Mouse (Mus musculus): Measurements from ENCODE around the gene Slc11a1.
"Not testable (repeated sequence)": the region's sequence is repeated elsewhere in the genome, so short reads cannot be mapped to it uniquely, and the experiment has no call there.

Slc11a1 gene

DNA sequence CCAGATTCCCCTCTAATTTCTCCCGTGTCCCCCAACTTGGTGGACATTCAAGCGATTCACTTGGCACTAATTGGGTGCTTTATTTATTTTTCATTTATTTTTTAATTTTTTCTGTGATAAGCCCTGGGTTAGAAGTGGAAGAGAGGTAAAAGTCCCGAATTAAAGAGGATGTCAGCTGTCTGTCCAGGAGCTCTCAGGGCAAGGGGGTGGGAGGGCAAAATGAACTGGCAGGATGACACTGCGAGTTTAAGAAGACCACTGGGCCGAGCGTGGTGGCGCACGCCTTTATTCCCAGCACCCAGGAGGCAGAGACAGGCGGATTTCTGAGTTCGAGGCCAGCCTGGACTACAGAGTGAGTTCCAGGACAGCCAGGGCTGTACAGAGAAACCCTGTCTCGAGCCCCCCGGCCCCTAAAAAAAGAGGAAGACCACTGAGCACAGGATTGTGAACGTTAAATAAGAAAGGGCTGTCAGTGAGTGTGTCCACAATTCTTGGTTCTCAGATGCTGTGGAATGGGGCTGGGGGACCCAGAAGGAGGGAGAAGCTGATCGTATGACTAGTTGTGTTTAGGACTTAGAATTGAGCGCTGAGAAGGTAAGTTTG lies 12.5 kb downstream of the Slc11a1 start:
- DNase-seq (ENCODE audit: low spot score), result no peak

DNA sequence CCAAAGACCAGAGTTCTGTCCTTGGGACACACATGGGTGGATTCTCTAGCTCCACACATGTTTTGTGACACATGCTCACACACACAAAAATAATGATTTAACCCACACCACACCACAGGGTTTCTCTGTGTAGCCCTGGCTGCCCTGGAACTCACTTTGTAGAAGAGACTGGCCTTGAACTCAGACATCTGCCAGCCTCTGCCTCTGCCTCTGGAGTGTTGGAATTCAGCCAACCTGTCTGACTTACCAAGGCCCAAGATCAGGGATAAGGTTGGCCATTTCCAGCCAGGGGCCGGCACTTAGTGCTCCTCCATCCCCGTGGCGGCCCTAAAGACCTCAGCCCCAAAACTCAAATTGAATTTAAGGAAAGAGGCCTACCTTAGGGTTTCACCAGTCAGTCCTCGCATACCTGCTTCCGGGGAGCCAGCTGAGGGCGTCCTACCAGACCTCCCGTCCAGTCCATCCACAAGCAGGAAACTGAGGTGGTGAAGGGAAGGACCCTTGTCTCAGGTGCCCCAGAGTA lies 13.5 kb downstream of the Slc11a1 start:
- no peak for DNase-seq (ENCODE audit: low spot score)

DNA sequence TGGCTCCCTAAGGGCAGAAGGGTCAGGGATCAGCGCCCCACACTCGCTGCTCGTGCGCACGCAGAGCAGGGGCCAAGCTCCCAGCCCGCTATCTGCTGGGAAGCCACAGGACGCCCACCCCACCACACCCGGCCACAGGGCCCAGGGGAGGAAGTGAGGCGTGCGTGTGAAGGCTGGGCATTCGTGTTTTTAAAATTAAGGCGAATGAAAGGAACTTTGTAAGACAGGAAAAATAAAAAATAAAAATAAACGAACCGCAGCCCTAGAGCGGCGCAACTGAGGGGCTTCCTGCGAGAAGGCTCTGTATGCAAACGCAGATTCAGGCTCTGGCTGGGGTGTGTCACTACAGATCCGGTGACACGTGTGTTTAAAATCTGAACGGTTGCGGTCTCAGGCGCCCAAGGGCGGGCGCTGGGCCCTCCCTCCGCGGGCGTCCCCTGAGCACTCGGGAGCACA lies 14.9 kb downstream of the Slc11a1 start:
- peak; percentile 76 for DNase-seq (ENCODE audit: low spot score)

DNA sequence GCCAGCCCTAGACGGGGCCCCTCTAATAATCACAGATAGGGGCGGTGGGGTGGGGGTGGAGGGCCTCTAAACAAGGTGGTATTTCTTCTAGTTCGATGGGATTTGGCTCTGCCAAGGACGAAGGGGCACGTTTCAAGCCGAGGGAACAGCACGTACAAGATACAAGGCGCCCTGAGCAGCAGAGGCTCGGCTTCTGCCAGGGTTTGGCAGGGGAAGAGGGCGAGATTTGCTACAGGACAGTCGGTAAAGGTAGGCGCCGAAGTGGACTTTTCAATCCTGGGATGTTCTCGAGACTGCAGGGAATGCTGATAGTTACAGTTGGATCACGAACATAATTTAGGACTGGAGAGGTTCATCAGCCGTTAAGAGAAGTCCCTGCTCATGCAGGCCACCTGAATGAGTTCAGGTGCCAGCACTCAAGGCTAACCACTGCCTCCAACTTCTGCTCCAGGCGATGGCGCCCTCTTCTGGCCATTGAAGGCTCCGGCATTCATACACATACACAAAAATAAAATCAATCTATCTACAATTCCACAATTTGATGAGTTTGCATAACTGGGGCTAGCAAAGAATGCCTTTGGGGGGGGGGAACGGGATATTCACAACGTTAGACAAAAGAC lies 15.4 kb downstream of the Slc11a1 start:
- DNase-seq (ENCODE audit: low spot score), result peak; percentile 78

DNA sequence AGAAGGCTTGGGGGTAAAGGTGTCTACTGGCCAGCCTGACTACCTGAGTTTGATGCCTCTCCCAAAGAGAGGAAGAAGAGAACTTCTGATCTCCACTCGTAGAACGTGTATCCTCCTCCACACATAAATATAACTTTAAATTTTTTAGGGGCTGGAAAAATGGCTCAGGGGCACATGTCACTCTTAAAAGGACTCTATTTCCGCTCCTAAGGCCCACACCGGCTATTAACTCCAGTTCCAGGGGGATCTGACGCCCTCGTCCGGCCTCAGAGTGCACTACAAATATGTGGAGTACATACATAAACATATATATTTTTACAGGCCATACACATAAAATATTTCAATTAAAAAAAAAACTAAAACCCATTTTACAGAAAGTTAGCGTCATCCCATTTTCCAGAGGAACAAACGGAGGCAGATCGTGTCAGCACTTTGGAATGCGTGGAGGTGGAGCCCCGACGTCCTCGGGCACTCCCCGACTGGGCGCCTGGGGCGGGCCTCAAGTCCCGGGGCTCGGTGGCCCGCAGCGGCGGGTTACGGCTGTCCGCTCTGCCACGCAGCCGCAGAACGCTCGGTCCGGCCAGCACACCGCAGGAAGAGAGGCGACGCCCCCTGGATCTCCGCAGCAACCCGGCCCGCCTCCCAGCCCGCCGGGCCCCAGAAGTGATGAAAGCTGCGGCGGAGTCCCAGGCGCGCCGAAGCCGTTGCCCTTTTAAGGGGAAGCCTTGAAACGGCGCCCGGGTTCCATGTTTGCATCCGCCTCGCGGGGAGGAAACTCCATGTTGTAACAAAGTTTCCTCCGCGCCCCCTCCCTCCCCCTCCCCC lies 16.1 kb downstream of the Slc11a1 start, which contains the start of gene Ctdsp1:
Gene Ctdsp1, plus strand, starts transcription at position 586 of the 825 bp plus-strand sequence.
- DNase-seq (ENCODE audit: low spot score), result peak; percentile 92

DNA sequence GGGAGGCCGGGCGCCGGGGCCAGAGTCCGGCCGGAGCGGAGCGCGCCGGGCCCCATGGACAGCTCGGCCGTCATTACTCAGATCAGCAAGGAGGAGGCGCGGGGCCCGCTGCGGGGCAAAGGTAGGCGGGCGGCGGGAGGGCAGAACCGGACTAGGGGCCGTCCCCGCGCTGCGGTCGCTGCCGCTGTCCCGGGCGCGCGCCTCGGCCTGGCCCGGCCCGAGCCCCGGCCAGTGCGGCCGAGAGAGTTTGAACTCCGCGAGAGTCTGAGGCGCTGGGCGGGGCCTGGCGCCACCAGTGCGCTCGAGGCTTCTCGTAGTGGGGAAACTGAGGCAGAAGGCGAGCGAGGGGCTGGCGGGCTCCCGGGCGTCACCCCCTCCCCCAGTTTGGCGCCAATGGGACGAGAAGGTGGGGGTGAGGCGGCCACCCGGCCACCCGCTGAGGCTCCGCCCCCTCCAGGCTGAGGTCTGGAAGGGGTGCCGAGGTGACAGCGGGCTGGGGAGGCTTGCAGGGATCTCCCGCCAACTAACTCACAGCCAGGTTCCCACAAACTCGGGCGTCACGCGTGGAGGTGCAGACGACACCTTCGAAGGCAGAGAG lies 16.9 kb downstream of the Slc11a1 start:
- peak; percentile 50 for DNase-seq (ENCODE audit: low spot score)

DNA sequence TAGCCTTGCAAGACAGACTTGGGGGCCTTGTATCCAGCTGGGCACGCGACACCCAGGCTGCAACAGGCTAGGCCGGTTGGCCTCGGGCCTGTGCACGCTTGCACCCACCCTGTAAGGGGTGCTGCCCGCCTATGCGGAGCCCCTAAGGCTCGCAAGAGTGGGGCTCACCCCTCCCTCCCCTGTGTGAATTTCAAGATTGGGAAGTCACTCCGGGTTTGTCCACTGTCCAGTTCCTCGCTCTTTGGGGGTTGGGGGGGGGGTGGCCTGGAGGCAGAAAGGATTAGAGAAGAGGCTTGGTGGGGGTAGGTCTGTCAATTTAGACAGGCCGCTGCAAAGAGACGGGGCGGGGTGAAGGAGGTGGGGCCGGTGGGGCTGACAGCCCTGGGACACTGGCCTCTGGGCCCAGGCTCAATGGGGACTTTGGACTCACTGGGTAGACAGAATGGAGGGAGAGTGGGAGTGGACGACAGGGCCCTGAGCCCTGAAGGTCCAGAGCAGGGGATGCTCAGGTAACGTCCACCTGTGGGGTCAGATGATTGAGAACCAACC lies 17.5 kb downstream of the Slc11a1 start:
- DNase-seq (ENCODE audit: low spot score), result no peak

DNA sequence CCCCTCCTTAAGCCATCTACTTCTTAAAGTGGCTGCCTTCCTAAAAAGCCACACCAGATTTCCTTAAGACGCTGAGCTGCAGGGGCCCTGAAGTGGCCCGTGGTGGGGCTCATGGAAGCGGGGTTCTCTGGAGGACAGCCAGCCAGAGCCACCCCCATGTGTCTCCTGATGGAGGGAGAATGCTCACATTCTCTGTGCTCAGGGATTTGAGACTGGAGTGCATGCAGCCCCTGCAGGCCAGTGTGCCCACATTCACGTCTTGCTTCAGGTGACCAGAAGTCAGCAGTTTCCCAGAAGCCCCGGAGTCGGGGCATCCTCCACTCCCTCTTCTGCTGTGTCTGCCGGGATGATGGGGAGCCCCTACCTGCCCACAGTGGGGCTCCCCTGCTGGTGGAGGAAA lies 18.0 kb downstream of the Slc11a1 start:
- DNase-seq (ENCODE audit: low spot score), result no peak

DNA sequence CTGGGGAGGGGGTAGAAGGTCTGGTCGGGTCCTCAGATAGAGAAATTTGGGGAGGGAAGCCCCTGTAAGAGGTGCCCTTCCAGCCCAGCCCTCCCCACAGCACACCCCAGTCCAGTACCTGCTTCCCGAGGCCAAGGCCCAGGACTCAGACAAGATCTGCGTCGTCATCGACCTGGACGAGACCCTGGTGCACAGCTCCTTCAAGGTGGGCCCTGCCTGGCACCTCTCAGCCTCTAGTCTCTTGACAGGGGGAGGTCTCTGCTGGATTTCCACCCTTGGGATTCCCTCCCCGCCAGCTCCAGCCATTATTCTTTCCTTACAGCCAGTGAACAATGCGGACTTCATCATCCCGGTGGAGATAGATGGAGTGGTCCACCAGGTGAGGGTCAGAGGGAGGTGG lies 18.7 kb downstream of the Slc11a1 start:
- DNase-seq (ENCODE audit: low spot score), result no peak

DNA sequence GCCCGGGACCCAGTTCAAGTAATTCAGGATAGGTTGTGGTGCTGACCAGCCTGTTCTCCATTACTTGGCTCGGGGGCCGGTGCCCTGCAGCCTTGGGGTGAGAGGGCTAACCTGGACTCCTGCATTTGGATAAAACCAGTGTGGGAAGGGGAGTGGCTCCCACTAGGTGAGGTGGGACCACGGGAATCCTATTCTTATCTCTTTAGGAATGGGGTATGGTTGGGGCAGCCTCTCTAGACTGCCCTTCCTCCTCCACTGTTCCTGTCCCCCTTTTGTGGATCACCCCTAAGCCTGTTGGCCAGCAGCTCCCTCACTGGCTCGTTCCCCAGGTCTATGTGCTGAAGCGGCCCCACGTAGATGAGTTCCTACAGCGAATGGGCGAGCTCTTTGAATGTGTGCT lies 19.3 kb downstream of the Slc11a1 start:
- DNase-seq (ENCODE audit: low spot score), result no peak

DNA sequence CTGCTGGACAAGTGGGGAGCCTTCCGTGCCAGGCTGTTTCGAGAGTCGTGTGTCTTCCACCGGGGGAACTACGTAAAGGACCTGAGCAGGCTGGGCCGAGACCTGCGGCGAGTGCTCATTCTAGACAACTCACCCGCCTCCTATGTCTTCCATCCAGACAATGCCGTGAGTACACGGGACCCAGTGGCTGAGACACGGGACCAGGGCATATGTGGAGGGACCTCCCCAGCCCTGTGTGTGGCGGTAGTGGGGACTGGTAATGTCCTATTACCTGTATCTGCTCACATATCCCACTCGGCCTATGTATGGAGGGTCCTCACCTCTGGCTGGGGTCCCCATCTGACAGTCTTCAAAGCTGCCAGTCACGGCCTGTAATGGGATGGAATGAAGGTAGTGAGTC lies 19.9 kb downstream of the Slc11a1 start:
- no peak for DNase-seq (ENCODE audit: low spot score)

DNA sequence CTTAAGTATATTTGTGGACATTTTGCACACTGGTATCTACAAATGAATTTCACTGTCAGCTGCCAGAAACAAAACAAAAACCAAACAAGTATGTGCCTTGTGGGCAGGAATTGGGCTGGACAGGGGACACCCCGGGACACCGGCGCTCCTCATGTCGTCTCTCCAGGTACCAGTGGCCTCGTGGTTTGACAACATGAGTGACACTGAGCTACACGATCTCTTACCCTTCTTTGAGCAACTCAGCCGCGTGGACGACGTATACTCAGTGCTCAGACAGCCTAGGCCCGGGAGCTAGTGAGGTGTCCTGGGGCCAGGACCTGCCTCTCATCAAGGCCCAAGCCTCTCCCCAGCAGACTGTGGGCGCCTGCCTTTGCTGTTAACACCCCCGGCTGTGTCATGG lies 20.3 kb downstream of the Slc11a1 start:
- no peak for DNase-seq (ENCODE audit: low spot score)

DNA sequence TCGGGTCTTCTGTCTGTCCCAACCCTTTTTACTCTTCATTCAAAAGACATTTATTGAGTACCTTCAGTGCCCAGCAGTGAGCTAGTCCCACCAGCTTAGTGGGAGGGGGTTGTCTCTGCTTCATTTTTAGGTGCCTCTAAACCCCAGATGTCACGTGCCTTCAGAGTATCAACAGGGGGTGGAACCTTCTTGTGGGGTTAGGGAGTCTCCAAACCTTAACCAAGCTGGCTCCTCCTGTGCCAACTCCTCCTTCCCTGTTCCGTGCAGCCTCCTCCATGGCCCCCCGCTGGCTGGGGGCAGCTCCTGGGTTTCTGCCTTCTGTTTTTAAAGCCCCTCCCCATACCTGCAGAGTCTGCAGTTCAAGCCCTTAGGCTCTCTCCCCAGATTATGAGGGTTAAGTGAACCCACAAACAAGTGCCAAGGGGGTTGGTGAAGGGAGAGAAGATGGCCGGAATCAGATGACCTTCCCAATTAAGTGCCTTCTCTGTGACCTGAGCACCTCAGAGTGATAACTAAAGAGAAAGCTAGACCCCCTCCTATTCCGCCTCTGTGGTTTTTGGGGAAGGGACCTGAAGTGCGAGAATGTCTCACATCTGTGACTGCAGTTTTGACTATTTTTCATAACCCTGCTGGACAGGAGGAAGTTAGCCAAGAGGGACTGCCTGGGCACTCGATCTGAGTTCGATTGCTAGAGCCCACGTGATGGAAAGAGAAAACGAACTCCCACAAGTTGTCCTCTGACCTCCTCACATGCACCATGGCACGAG lies 21.6 kb downstream of the Slc11a1 start:
- not testable (repeated sequence) for DNase-seq (ENCODE audit: low spot score)

DNA sequence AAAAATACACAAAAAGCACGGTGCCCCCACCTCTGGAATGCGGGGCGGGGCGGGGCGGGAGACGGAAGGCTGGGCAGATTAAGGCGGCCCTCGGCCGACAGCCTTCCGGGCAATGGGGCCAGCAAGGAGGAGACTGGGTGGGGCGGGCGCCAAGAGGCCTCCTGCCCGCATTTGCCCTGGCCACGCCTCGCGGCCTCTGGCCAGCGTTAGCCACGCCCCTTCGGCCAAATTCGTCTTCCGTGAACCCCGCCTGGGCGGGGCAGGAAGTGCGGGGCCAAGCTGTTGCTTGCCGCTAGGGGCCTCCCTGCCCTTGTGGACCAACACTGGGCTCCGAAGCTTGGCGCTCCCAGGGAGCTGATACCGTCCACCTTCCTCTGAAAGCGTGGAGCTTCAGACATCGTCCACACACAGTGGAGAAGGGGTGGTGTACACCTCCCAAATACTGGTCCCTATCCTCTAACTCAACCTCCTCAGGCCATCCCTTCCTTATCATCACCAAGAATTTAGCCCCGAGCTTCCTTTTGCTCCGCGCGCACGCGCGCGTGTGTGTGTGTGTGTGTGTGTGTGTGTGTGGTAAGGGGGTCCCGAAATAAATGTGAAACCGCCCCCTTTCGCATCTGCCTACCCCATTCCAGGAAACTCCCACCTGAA lies 22.4 kb downstream of the Slc11a1 start:
- peak; percentile 67 for DNase-seq (ENCODE audit: low spot score)

DNA sequence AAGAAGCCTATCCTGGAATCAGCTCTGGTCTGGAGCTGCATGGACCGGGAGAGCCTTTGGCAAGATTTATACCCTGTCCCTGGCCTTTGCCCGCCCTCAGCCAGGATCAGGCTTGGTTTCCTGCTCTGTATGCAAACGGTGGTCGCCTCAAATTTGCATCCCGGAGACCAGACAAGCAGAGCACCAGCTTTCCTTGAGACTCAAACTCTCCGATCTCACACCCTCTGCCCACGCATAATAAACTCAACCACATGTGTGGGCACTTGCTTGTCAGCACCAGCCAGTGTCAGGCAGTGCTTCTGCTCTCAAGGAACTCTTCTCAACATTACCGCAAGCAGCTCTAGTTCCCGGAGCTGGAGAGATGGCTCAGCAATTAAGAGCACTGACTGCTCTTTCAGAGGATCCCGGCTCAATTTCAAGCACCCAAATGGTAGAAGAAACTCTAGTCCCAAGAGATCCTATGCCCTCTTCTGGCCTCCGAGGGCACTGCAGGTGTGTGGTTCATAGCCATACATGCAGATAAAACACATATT lies 23.0 kb downstream of the Slc11a1 start:
- peak; percentile 80 for DNase-seq (ENCODE audit: low spot score)

DNA sequence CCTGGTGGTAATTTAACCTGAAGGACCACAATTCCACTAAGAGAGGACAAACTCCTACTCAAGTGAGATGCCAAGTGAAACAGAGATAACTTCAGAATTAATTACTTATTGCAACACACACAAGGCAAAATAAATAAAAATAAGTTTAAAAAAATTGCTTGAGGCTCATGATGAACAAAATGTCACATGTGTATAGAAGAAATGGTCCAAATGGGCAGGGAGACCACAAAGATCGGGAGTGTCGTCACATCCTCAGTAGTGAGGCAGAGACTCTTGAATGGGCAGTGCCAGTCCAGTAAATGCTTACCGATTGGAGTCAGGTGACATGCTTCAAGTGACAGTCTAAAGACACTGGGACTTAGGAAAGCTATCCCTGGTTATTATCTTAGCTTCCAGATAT lies 25.5 kb downstream of the Slc11a1 start:
- DNase-seq (ENCODE audit: low spot score), result no peak

DNA sequence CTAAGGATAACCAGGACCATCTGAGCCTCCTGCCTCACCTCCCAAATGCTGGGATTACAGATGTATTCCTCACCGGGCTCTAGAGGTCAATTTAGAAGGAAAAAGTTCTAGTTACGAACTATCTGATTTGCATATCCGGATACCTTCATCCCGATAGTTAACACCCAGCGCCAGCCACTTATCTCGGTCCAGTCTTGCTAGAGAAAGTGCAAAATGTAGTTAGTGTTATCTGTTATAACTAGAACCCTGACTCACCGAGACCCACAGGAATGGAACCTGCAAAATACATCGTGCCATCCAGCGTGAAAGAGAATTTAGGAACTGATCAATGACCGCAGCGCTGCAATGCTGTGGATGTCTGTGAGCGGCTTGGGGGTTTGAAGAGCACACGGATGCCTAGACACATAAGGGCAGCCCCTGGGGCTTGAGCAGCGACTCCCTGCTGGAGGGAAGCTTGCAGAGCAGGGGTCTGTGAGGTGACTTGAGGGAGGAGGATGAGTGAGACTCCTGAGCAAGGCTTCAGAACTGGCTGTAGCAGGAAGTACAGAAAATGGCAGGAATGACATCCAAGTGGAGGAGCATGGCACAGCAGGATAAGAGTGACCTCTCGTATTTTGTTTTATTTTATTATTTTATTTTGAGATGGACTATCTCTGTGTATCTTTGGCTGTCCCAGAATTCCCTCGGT lies 26.2 kb downstream of the Slc11a1 start:
- no peak for DNase-seq (ENCODE audit: low spot score)

DNA sequence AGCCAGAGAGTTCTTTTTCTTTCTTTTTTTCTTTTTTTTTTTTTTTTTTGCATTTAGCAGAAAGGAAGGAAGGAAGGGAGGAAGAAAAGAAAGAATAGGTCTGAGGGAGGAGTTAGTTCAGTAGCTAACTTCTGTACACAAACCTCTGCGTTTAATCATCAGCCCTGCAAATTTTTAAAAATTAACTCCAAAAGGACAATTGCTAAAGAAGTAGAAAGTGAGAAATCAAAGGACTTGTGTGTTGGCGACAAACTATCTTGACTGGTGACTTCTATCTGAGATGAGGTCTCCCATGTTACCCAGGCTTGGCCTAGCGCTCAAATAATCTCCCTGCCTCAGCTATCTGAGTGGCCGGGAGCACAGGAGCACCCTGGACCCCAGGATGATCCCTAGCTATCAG lies 29.2 kb downstream of the Slc11a1 start:
- no peak for DNase-seq (ENCODE audit: low spot score)

DNA sequence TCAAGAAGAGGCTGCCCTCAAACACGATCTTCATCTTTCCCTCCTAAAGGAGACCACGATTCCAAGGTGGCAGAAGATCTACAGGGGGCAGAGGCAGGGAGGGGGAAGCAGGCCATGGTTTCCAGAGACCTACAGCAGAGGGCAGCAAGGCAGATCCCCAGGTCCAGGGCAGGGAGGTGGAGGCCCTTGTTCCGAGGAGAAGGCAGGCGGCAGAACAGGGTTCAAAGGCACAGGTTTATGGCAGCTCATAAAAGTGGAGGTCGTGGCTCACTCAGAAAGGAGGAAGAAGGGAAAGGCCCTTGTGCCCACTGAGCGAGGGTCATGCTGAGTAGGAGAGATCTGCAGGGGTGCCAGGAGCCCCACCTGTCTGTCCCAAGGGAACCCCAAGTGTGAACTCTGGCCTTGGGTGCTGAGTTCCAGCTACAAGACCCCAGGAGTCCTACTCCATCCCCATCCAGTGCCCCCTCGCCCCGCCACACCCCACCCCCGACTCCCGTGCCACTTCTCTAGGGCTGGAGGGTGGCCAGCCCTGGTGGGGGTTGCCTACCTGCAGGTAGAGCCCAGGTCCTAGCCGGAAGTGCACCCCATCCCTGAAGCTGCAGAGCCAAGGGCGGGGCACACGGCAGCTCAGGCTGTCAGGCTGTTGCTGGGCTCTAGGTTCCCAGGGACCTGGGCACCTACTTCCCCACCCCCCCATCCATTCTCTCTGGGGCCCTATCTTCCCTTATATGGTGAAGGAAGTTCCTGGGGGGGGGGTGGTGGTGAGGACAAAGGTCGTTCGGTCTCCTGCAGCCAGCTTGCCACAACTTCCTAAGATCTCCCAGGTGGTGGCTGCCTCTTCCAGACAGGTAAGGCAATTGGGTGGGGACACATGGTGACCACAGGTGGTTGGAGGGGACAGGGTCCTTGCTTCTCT lies 33.9 kb downstream of the Slc11a1 start, which contains the start of gene Vil1:
Gene Vil1, plus strand, starts transcription at position 788 of the 916 bp plus-strand sequence.
- DNase-seq (ENCODE audit: low spot score), result no peak
